Mouse (Mus musculus) telencephalon, adult 2 months (tissue): ENCODE measurements around the gene Ttc9c.
A peak's percentile ranks its signal among the peaks of the same experiment; 100 is the strongest.

Experiments used
- DNase-seq: peaks from one replicate; pipeline ENCODE4 v3.0.0-alpha.2; 2011; ENCODE audit warnings: low read depth, low spot score

Ttc9c gene

GRCm38 (mm10) chr19:8830664-8831063 lies 11.5 kb upstream of the Ttc9c start:
- DNase-seq, result no peak

DNA sequence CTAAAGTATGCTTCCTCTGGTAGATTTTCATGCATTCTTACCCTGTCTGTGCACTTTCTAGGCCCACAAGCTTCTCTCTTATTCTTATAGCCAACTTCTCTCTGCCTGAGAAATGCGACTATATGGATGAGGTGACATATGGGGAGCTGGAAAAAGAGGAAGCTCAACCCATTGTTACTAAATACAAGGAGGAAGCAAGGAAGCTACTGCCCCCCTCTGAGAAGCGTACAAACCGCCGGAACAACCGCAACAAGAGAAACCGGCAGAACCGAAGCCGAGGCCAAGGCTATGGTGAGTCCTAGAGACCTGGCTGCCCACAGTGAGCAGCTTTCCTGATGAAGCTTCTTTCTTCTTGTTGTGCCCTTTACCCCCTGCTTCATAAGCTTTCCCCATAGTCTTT lies 10.5 kb upstream of the Ttc9c start, which contains the start of gene AC129217.1:
Gene AC129217.1 (plus strand): TSS at position 114 of the 400 bp plus-strand sequence.
- no peak for DNase-seq

- no peak for DNase-seq
Measured at GRCm38 (mm10) chr19:8822696-8823095, 3.6 kb upstream of the Ttc9c start.

DNA sequence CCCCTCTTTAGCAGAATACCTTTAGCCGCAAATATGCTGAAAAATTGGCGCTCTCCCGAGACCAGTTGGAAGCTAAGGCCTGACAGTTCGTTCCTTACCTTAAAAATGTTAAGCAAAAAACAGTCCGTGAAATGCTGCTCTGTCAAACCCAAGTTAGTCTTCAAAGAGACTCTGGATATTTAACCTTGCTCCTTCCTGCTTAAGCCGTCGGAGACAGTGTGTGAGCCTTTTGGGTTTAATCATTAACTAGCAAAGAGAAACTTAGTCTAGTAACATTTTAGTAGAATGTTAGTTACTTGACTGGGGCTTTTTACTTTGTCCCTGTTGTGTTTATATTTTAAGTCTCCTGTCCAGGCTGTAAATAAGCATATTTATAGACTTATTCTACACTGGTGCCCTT lies 2.0 kb upstream of the Ttc9c start:
- no peak for DNase-seq

GRCm38 (mm10) chr19:8820424-8820956 lies 1.4 kb upstream of the Ttc9c start:
- no peak for DNase-seq

- DNase-seq, result peak; percentile 99
Measured at GRCm38 (mm10) chr19:8819596-8820423, 677 bp upstream of the Ttc9c start, which contains the start of gene Hnrnpul2. Gene Hnrnpul2 (plus strand): TSS chr19:8820010.

GRCm38 (mm10) chr19:8818301-8818798 lies 783 bp downstream of the Ttc9c start:
- DNase-seq, result no peak

DNA sequence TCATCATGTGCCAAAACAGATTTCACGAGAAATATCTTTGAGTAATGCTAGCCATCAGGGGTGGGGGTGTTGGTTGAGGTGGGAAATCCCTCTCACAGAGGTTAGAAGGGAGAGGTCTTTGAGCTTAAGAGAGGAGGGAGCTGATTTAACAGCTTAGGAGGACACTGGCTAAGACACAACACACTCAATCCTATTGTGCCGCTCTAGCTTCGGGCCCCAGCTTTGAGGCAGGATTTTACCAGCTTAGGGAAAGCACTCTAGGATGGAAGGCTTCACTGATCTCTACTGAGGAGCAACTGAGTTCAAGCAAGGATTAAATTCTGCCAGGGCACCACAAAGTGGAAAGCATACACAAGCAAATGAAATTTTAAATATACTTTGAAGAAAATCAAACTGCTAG lies 2.1 kb downstream of the Ttc9c start:
- DNase-seq, result no peak

DNA sequence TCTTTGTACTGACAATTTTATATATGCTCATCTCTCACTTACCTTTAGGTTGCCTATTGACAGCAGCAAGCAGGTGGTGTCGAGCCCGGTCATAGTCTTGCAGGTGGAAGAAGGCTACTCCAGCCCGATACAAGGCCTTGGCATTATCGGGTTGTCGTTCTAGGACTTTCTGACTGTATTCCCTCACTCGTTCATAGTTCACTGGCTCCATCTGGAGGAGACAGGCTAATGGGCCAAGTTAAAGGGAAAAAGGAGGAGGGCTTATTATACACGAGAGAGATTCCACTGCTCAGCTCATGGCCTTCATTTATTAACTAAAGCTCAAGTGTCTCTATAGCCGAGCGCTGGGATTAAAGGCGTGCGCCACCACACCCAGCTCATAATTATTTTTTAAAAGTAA lies 3.3 kb downstream of the Ttc9c start:
- DNase-seq, result no peak

DNA sequence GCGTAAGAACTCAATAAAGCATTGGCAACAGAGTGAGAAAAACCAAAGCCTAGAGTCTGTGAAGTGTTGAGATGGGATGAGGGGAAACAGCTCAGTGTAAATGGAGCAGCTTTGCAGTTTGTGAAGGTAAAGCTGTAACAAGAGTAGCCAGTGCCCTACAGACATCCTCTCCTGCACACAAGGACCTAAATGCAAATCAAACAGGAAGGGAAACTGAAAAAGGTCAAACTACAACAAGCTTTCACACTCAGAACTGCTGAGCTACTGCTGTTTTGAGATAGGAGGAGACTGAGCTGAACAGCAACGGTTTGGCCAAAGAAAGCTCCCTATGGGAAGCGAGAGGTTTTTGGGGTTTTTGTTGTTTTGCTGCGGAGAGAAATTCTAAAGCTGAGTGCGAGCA lies 12.3 kb downstream of the Ttc9c start:
- no peak for DNase-seq

DNA sequence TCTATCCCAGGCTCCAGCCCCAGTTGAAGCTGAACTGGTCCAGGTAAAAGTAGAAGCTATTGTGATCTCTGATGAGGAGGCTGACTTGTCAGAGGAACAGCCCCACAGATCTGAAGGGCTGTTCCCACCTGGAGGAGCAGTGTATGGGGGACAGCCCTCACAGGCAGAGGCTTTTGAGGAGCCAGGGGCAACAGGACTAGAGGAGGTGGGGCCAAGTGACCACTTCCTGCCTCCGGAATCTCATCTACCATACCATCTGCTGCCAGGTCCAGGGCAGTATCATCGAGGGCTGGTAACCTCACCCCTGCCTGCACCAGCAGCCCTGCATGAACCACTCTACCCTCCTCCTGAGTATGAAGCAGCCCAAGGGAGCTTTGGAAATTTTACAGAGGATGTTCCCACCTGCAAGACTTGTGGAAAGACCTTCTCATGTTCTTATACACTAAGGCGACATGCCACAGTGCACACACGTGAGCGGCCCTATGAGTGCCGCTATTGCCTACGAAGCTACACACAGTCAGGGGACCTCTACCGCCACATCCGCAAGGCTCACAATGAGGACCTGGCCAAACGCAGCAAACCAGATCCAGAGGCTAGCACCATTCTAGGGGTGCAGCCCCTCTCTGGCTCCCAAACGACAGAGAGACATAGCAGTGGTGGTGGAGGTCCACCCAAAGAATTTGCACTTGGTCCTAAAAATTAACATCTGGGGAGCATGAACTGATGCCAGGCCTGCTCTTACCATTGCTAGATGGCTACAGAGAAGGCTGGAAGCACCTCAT lies 15.1 kb downstream of the Ttc9c start:
- DNase-seq, result no peak

- no peak for DNase-seq
Measured at GRCm38 (mm10) chr19:8803204-8803780, 15.8 kb downstream of the Ttc9c start.

DNA sequence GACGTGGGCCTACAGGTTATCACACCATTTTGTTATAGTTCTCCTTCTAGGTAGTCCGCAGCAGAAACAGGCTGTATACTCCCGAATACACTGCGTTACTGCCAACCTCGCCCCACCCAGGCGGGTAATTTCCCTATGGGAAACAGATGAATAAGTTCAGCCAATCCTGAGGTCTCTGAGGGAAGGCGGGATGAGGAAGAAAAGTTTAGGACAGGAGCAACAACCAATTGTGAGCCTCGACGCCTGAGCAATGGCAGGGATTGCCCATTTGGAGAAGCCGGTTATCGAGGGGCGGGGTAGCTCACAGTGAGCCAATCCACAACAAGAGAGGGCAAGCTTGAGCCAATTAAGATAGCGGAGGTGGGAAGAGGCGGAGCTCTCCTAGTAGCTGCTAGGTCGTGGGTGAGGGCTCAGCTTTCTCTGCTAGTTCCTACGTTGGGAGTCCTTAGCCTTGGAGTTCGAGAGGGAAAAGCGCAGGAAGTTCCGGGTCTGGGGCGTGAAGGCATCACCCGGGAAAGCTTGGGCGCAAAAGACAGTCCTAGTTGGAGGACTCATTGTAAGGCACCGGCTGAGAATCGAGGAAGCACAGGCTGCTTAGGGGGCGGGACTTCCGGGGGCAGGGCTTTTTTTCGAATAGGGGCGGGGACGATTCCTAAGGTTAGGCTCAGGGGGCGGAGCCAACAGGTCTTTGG lies 16.9 kb downstream of the Ttc9c start, which contains the start of gene Zbtb3:
Gene Zbtb3 (plus strand): TSS at position 426 of the 692 bp plus-strand sequence.
- DNase-seq, result peak; percentile 99

DNA sequence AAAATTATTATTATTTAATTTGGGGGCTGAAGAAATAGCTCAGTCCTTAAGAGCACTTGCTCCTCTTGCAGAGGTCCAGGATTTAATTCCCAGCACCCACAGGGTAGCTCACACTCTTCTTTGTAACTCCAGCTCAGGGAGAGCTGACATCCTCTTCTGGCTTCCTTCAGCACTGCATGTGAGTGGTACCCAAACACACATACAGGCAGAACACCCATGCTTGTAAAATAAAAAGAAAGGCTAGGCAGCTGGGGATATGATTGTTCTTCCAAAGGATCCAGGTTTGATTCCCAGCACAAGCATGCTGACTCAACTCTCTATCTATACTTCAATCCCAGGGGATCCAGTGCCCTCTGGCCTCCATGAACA lies 20.2 kb downstream of the Ttc9c start:
- no peak for DNase-seq

DNA sequence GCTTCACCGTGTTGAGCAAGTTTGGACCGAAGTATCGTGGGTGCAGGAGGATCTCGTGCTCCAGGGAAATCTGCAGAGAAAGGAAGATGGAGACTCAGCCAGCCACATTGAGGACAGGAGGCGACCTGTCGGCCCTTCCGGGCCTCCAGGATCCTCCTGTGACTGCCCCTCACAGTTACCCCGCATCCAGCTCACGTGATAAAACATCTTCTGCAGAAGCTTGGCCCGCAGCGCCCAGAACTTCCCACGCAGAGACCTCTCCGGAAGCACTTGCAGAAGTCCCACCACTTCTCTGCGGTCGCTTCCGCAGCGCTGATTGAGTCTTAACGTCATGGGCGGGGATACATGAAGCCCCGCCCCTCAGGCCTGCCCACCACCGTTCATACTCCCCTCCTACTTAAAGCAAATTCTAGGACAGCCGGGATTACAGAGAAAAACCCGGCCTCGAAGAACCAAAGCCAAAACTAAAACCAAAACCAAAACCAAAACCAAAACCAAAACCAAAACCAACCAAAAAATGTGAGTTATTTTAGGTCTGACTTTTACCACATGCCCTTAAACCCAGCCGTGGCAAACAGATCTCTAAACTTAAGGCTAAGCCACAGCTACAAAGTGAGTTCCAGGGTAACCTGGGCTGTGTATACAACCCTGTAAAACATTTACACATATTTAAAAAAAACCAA lies 20.7 kb downstream of the Ttc9c start, which contains the start of gene Polr2g:
Gene Polr2g (minus strand): TSS at position 314 of the 683 bp plus-strand sequence.
- DNase-seq, result peak; percentile 95

- no peak for DNase-seq
Measured at GRCm38 (mm10) chr19:8790171-8790570, 29.0 kb downstream of the Ttc9c start.

DNA sequence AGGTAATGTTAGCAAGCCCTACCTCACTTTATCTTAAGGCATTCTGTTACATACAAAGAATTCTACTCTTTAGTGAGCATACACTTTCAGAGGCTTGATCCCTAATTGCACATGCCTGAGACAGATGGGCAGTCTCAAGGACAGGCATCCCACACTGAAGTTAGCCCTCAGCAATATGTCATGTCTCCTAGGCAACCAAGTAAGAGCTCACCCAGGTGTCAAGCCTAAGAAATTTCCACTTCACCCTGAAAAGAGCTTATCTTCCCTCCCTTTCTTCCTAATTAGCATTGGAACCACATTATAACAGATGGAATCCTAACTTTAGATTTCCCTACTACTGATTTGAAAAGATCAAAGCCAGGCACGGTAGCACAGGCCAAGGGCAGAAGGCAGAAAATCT lies 30.0 kb downstream of the Ttc9c start:
- peak; percentile 68 for DNase-seq

- DNase-seq, result no peak
Measured at GRCm38 (mm10) chr19:8788521-8788920, 30.6 kb downstream of the Ttc9c start.

- DNase-seq, result peak; percentile 97
Measured at GRCm38 (mm10) chr19:8786008-8786781, 32.9 kb downstream of the Ttc9c start, which contains the start of gene Taf6l. Gene Taf6l (minus strand): TSS chr19:8786417.
